Mouse (Mus musculus): ENCODE measurements around the gene Igfbp5.

- no peak for TF ChIP-seq TAL1 (IDR thresholded peaks at IDR 0.05; ENCODE audit: low read length)
- TF ChIP-seq GATA1 (IDR thresholded peaks at IDR 0.05; ENCODE audit: low read length) = no peak
These were observed 50.7 kb downstream of the Igfbp5 start, which contains the start of gene Igfbp2 for GRCm38 (mm10) chr1:72823751-72824706.
